Mouse (Mus musculus) brain, embryonic 14.5 days (tissue): ENCODE measurements around the gene Cdk5rap3.

Source experiments
- CTCF ChIP-seq: fragments of 200-500 bp; IDR thresholded peaks from 2 replicates; pipeline ENCODE4 v1.5.1; 2012; ENCODE audit warnings: inconsistent platforms, mild to moderate bottlenecking, moderate library complexity, borderline replicate concordance; ENCODE audit not compliant: insufficient read depth, insufficient read length; ENCODE audit errors: extremely low read depth
- POLR2A ChIP-seq: fragments of 200-500 bp; IDR thresholded peaks from 2 replicates; pipeline ENCODE4 v1.6.1; 2012; ENCODE audit warnings: mild to moderate bottlenecking, inconsistent platforms, borderline replicate concordance; ENCODE audit not compliant: poor library complexity, insufficient read depth, insufficient read length, severe bottlenecking; ENCODE audit errors: extremely low read depth

DNA sequence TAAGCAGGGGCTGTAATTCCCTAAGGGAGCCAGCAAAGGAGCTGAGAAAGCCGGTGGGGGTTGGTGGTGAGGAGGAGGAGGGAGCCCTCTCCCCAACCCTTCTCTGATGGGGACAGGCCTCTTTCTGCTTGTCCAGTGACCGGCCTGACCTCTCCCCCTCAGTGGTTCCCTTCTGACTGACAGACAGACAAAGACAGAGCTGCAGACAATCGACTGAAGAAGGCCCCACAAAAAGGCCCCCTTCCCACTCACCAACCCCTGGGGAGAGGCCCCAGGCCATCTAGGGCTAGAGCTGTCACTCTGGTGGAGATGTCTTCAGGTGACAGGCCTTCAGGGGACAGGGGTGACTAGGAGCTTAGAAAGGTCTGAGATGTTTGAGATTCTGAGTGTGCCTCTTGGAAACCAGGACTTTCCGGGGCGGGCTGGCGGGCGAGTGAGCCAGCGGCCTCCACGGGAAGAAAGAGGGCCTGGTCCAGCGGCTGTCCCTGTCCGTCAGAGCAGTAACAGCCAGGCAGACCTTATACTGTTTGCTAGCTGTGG is 42.6 kb downstream of the Cdk5rap3 start:
- TF ChIP-seq CTCF (no peak), POLR2A (no peak)
